Mouse (Mus musculus): ENCODE results near the gene Snx14.

DNA sequence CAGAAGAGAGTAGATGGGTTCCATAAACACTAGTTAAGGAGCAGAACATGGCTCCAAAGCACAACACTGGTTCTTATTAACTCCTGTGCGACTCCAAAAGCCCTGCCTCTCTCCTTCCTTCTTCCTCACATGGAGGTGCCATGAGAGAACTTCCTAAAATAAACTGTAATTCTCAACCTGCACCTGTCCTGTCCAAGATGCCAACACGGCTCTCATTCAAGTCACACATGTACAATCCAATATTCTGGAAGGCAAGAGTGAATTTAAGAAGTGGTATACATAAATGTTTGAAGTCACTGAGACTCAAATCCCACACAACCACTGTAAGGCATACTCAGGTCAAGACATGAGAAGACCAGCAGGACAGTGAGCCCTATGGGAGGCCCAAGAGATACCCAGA, 67.6 kb downstream of the Snx14 start:
- no peak for TF ChIP-seq POLR2A (IDR thresholded peaks at IDR 0.05; ENCODE audit: low read depth, low read length)
- TF ChIP-seq CTCF (IDR thresholded peaks at IDR 0.05; ENCODE audit: extremely low read depth, insufficient read depth, insufficient read length, insufficient replicate concordance) = no peak

Data from spleen, adult 2 months (tissue).